Mouse (Mus musculus) 416B (cell line): ENCODE results near the gene Rcor1.
A peak's percentile ranks its signal among the peaks of the same experiment; 100 is the strongest.

ENCODE experiments used
- DNase-seq: peaks from one replicate; pipeline ENCODE4 v3.0.0; 2011; ENCODE audit warnings: low read depth

Gene Rcor1

GRCm38 (mm10) chr12:111134169-111134568 lies 95.0 kb downstream of the Rcor1 start:
- DNase-seq = no peak

GRCm38 (mm10) chr12:111134791-111135733 lies 95.9 kb downstream of the Rcor1 start:
- DNase-seq = no peak

GRCm38 (mm10) chr12:111135953-111136352 lies 96.8 kb downstream of the Rcor1 start:
- no peak for DNase-seq

- peak; percentile 54 for DNase-seq
Observed at GRCm38 (mm10) chr12:111137079-111137478, 97.9 kb downstream of the Rcor1 start.

- no peak for DNase-seq
Observed at GRCm38 (mm10) chr12:111143005-111143508, 103.9 kb downstream of the Rcor1 start.

GRCm38 (mm10) chr12:111143509-111144063 lies 104.4 kb downstream of the Rcor1 start:
- no peak for DNase-seq

GRCm38 (mm10) chr12:111144598-111144997 lies 105.4 kb downstream of the Rcor1 start:
- no peak for DNase-seq

GRCm38 (mm10) chr12:111145269-111145668 lies 106.1 kb downstream of the Rcor1 start:
- no peak for DNase-seq

- peak; percentile 37 for DNase-seq
Observed at GRCm38 (mm10) chr12:111149495-111150235, 110.5 kb downstream of the Rcor1 start.

- DNase-seq = no peak
Observed at GRCm38 (mm10) chr12:111150236-111150596, 111.1 kb downstream of the Rcor1 start.

- no peak for DNase-seq
Observed at GRCm38 (mm10) chr12:111151422-111152156, 112.4 kb downstream of the Rcor1 start.

GRCm38 (mm10) chr12:111152579-111152978 lies 113.4 kb downstream of the Rcor1 start:
- no peak for DNase-seq

GRCm38 (mm10) chr12:111152981-111153710 lies 114.0 kb downstream of the Rcor1 start:
- DNase-seq = no peak

GRCm38 (mm10) chr12:111153946-111154345 lies 114.8 kb downstream of the Rcor1 start:
- no peak for DNase-seq

GRCm38 (mm10) chr12:111154641-111155040 lies 115.5 kb downstream of the Rcor1 start:
- no peak for DNase-seq

- no peak for DNase-seq
Observed at GRCm38 (mm10) chr12:111155756-111156155, 116.6 kb downstream of the Rcor1 start.

- DNase-seq = peak; percentile 72
Observed at GRCm38 (mm10) chr12:111159659-111160428, 120.7 kb downstream of the Rcor1 start.

- DNase-seq = no peak
Observed at GRCm38 (mm10) chr12:111160871-111161270, 121.7 kb downstream of the Rcor1 start.

- no peak for DNase-seq
Observed at GRCm38 (mm10) chr12:111161943-111162311, 122.8 kb downstream of the Rcor1 start.

- DNase-seq = peak; percentile 28
Observed at GRCm38 (mm10) chr12:111162312-111163061, 123.3 kb downstream of the Rcor1 start.
